8 mouse cellular contexts compared by ENCODE assay signal in genomic region chr7:41598615-41599014, GRCm38 (mm10). TPM values are rescaled to one million over a fixed set of nuclear protein-coding genes. Genes with fewer than 3 reads are reported as not detected.
DNase-seq lines count a peak whose midpoint lies in the region; ATAC-seq lines count a peak whose summit lies in the region.

No protein-coding gene starts in this region.

- DNase-seq in heart, embryonic 10.5 days (ENCODE audit: low spot score), result no peak
- DNase-seq in heart, postnatal 10 days, result no peak
- DNase-seq in thymus, postnatal 14 days, result peak; percentile 7
- DNase-seq in thymus, postnatal 36 days, result no peak
- no peak for DNase-seq in frontal cortex, postnatal 14 days (ENCODE audit: low spot score in 2 of 2)
- DNase-seq in layer of hippocampus, postnatal 10 days (ENCODE audit: low spot score in 2 of 2), result no peak
- DNase-seq in embryo, embryonic 10 days (ENCODE audit: low spot score), result no peak

- H3K4me1 ChIP-seq in heart, embryonic 10.5 days, result no peaks in the 10 kb centered on the region
- peaks cover 17% of the 10 kb centered on the region; the same call in 1 of the 2 replicates for H3K4me1 ChIP-seq in liver, embryonic 12.5 days

- H3K36me3 ChIP-seq in heart, embryonic 10.5 days, result no peaks in the 10 kb centered on the region
- peaks cover 2% of the 10 kb centered on the region; the same call in 1 of the 2 replicates for H3K36me3 ChIP-seq in liver, embryonic 12.5 days

- WGBS in heart, embryonic 10.5 days, result 44% methylated on average over 5 of the region's 5 CpGs
- 51% methylated on average over 5 of the region's 5 CpGs for WGBS in liver, embryonic 12.5 days (ENCODE audit: insufficient replicate concordance)

- intact Hi-C loops in heart, postnatal 10 days (cut with DNase I), result loop anchor here (2.0 kb wide), 1 partner anchor 34 kb away; the partner anchor contains the start of gene Zfp788

- peak overlapping the region; percentile 80 for H3K4me2 ChIP-seq in liver, embryonic 12.5 days

- peak overlapping the region; percentile 77 for H3K9ac ChIP-seq in liver, embryonic 12.5 days

- peak overlapping the region; percentile 83 for H3K27ac ChIP-seq in heart, embryonic 10.5 days
- H3K27ac ChIP-seq in liver, embryonic 12.5 days, result no peak overlapping the region; the same call in 1 of the 2 replicates

- H3K27me3 ChIP-seq in heart, embryonic 10.5 days (ENCODE audit: insufficient read depth, poor library complexity, severe bottlenecking), result no peaks in the 10 kb centered on the region
- H3K27me3 ChIP-seq in liver, embryonic 12.5 days (replicated peaks), result no peaks in the 10 kb centered on the region

- no peaks in the 10 kb centered on the region for H3K9me3 ChIP-seq in heart, embryonic 10.5 days
- no peaks in the 10 kb centered on the region for H3K9me3 ChIP-seq in liver, embryonic 12.5 days (replicated peaks)

- no peak for ATAC-seq in liver, embryonic 12.5 days

- H3K4me3 ChIP-seq in heart, embryonic 10.5 days, result peak overlapping the region; percentile 68
- H3K4me3 ChIP-seq in liver, embryonic 12.5 days, result peak overlapping the region; percentile 74

RNA-seq across cellular contexts. Expression of gene 2610021A01Rik, which starts 0.4 kb away (rescaled TPM):
- polyA plus RNA-seq in heart, embryonic 10.5 days (2016; fragmentation: Nextera tagmentation; extraction: Ambion mirVana), result 8.9 and 10.1 TPM in 2 replicates
- 10 to 100 TPM; 10.0 to 10.6 TPM for total RNA-seq in heart, postnatal 10 days (2021)
- 7.7 and 9.0 TPM in 2 replicates for polyA plus RNA-seq in liver, embryonic 12.5 days (2016; fragmentation: Nextera tagmentation; extraction: Ambion mirVana)
- total RNA-seq in layer of hippocampus, postnatal 10 days (2021), result 10 to 100 TPM; 28.6 to 32.5 TPM

RNA-seq across cellular contexts. Expression of gene Gm6871, which starts 25.2 kb away (rescaled TPM):
- 0.09 TPM in 1 of 2 replicates, not detected in the other for polyA plus RNA-seq in heart, embryonic 10.5 days (2016; fragmentation: Nextera tagmentation; extraction: Ambion mirVana)
- total RNA-seq in heart, postnatal 10 days (2021), result not detected
- polyA plus RNA-seq in liver, embryonic 12.5 days (2016; fragmentation: Nextera tagmentation; extraction: Ambion mirVana), result 0.08 and 0.15 TPM in 2 replicates
- under 1 TPM in 1 of 2 experiments, not detected in 1; 0.25 TPM for total RNA-seq in layer of hippocampus, postnatal 10 days (2021)

RNA-seq across cellular contexts. Expression of gene Zfp788, which starts 34.4 kb away (rescaled TPM):
- polyA plus RNA-seq in heart, embryonic 10.5 days (2016; fragmentation: Nextera tagmentation; extraction: Ambion mirVana), result 6.4 and 8.9 TPM in 2 replicates
- total RNA-seq in heart, postnatal 10 days (2021), result 10 to 100 TPM in 1 of 2 experiments, 1 to 10 TPM in 1; 9.6 to 10.5 TPM
- polyA plus RNA-seq in liver, embryonic 12.5 days (2016; fragmentation: Nextera tagmentation; extraction: Ambion mirVana), result 3.3 and 3.6 TPM in 2 replicates
- total RNA-seq in layer of hippocampus, postnatal 10 days (2021), result 10 to 100 TPM; 29.5 to 36.2 TPM
